Mouse (Mus musculus): ENCODE measurements around the gene Exoc6b.

Exoc6b gene

GRCm38 (mm10) chr6:84583841-84584782 is 485.2 kb downstream of the Exoc6b start:
- no peak for DNase-seq

- peak; percentile 82 for DNase-seq
These were observed 485.9 kb downstream of the Exoc6b start for GRCm38 (mm10) chr6:84583371-84583770.

GRCm38 (mm10) chr6:84582826-84583225 is 486.5 kb downstream of the Exoc6b start:
- no peak for DNase-seq

- no peak for DNase-seq
These were observed 487.4 kb downstream of the Exoc6b start for GRCm38 (mm10) chr6:84581833-84582445.

- no peak for DNase-seq
These were observed 488.1 kb downstream of the Exoc6b start for GRCm38 (mm10) chr6:84580979-84581832.

GRCm38 (mm10) chr6:84579508-84579907 is 489.8 kb downstream of the Exoc6b start:
- DNase-seq = no peak

- peak; percentile 31 for DNase-seq
These were observed 490.4 kb downstream of the Exoc6b start for GRCm38 (mm10) chr6:84578928-84579327.

- no peak for DNase-seq
These were observed 491.4 kb downstream of the Exoc6b start for GRCm38 (mm10) chr6:84577898-84578297.

- DNase-seq = peak; percentile 44
These were observed 495.2 kb downstream of the Exoc6b start for GRCm38 (mm10) chr6:84573905-84574660.

GRCm38 (mm10) chr6:84570039-84570438 is 499.3 kb downstream of the Exoc6b start:
- no peak for DNase-seq

- DNase-seq = no peak
These were observed 499.7 kb downstream of the Exoc6b start for GRCm38 (mm10) chr6:84569590-84569989.

- no peak for DNase-seq
These were observed 500.4 kb downstream of the Exoc6b start for GRCm38 (mm10) chr6:84568880-84569279.

Data from kidney, postnatal 14 days (tissue).